Mouse (Mus musculus) liver, postnatal 0 days (tissue): Measurements from ENCODE around the gene Kcnj10.

Source experiments
- CTCF ChIP-seq: sonication (generic); IDR thresholded peaks from 2 replicates; pipeline ENCODE4 v1.5.1; 2016; ENCODE audit warnings: antibody characterized with exemption, low read depth
- EP300 ChIP-seq: IDR thresholded peaks from 2 replicates; pipeline ENCODE4 v1.6.1; 2016; ENCODE audit warnings: antibody characterized with exemption, low read depth, mild to moderate bottlenecking

- TF ChIP-seq CTCF = peak; percentile 34; the same call in 1 of the 2 replicates
- TF ChIP-seq EP300 = no peak
Observed at GRCm38 (mm10) chr1:172333512-172333911, 7.5 kb upstream of the Kcnj10 start.
